Mouse (Mus musculus) ES-Bruce4 (cell line): ENCODE results near the gene Astn2.

ENCODE experiments used
- CTCF ChIP-seq: IDR thresholded peaks from one replicate; pipeline ENCODE4 v1.8.1; 2011; ENCODE audit warnings: low read depth, low read length
- EP300 ChIP-seq: IDR thresholded peaks from 2 replicates; pipeline ENCODE4 v1.6.1; 2011; ENCODE audit warnings: low read depth, low read length; ENCODE audit not compliant: insufficient read depth
- POLR2A ChIP-seq: IDR thresholded peaks from one replicate; pipeline ENCODE4 v1.8.1; 2011; ENCODE audit warnings: low read length; ENCODE audit not compliant: insufficient read depth

GRCm38 (mm10) chr4:66097629-66098028 lies 306.8 kb downstream of the Astn2 start:
- no peak for TF ChIP-seq POLR2A
- TF ChIP-seq CTCF: no peak
- no peak for TF ChIP-seq EP300
